Mouse (Mus musculus) small intestine, adult 2 months (tissue): ENCODE results near the gene Xpo4.

Experiments used
- CTCF ChIP-seq: fragments of 200-500 bp; IDR thresholded peaks from 2 replicates; pipeline ENCODE4 v1.5.1; 2012; ENCODE audit warnings: low read depth, mild to moderate bottlenecking, control low read depth, inconsistent platforms, low read length, moderate library complexity, mixed read lengths; ENCODE audit not compliant: insufficient replicate concordance, insufficient read length; ENCODE audit errors: extremely low read depth
- POLR2A ChIP-seq: fragments of 200-500 bp; IDR thresholded peaks from 2 replicates; pipeline ENCODE4 v1.6.1; 2012; ENCODE audit warnings: low read depth, mild to moderate bottlenecking, control low read depth, inconsistent platforms, low read length, moderate library complexity

- TF ChIP-seq POLR2A (no peak), CTCF (no peak)
Measured at GRCm38 (mm10) chr14:57634141-57634540, 31.1 kb downstream of the Xpo4 start.
